Mouse (Mus musculus): Measurements from ENCODE around the gene Elp6. TPM values are rescaled to one million over a fixed set of nuclear protein-coding genes. Genes with fewer than 3 reads are reported as not detected.

Gene Elp6
- polyA plus RNA-seq, 1 experiment from 2014 or later, result 41.5 TPM

DNA sequence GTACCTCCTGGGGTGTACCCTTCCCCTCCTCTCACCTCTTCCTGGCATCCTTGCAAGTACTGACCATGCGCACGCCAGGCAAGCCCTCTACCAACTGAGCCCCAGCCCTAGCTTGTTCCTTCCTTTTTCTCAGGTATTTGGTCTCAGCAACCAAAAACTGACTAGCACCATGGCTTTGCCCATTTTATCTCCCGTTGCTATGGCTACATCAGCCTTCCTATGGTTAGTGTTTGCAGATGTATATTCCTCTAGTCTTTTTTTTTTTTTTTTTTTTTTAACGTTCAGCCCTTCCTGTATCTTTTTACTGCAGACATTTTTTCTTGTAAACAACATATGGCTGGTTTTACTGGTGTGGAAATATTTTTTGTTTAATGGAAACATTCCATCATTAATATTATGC, 31.5 kb upstream of the Elp6 start:
- Histone ChIP-seq H3K4me3 (ENCODE audit: low read depth, low read length) (no peak overlapping the region), H3K9me3 (ENCODE audit: control insufficient read depth, low read length) (no peaks in the 10 kb centered on the region), H3K27ac (replicated peaks; ENCODE audit: low read depth, low read length) (no peak overlapping the region), H3K4me1 (ENCODE audit: control insufficient read depth, insufficient read depth, low read length) (no peaks in the 10 kb centered on the region), H3K36me3 (ENCODE audit: control insufficient read depth, insufficient read depth, low read length) (no peaks in the 10 kb centered on the region), H3K27me3 (ENCODE audit: control insufficient read depth, insufficient read depth, low read length) (no peaks in the 10 kb centered on the region), H3K9ac (ENCODE audit: low read length) (no peak overlapping the region), H3K4me2 (ENCODE audit: low read depth, severe bottlenecking) (no peak overlapping the region)
- no peak for ATAC-seq (ENCODE audit: insufficient number of reproducible peaks, low FRiP score, low TSS enrichment, low read depth)
- DNase-seq (ENCODE audit: low spot score), result no peak
- 76% methylated on average over 4 of the region's 4 CpGs for WGBS

DNA sequence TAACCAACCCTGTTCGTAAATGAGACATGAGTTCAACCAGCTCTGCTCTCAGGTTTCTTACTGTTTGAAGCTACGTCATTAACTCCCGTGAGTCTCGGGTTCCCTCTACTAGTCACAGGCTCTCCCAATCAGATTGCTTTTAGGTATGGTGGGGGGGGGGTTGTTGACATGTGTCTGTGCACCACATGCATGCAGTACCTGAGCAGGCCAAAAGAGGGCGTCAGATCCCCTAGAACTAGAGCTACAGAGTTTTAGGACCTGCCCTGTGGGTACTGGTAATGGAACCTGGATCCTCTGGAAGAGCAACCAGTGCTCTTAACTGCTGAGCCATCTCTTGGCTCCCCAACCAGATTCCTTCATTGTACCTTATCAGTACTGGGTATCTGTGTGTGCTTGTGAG, 29.1 kb upstream of the Elp6 start:
- ATAC-seq (ENCODE audit: insufficient number of reproducible peaks, low FRiP score, low TSS enrichment, low read depth) (no peak), DNase-seq (ENCODE audit: low spot score) (no peak)
- Histone ChIP-seq H3K36me3 (ENCODE audit: control insufficient read depth, insufficient read depth, low read length) (no peaks in the 10 kb centered on the region), H3K4me3 (ENCODE audit: low read depth, low read length) (no peak overlapping the region), H3K27ac (replicated peaks; ENCODE audit: low read depth, low read length) (no peak overlapping the region), H3K9me3 (ENCODE audit: control insufficient read depth, low read length) (no peaks in the 10 kb centered on the region), H3K9ac (ENCODE audit: low read length) (no peak overlapping the region), H3K4me2 (ENCODE audit: low read depth, severe bottlenecking) (no peak overlapping the region), H3K27me3 (ENCODE audit: control insufficient read depth, insufficient read depth, low read length) (no peaks in the 10 kb centered on the region), H3K4me1 (ENCODE audit: control insufficient read depth, insufficient read depth, low read length) (no peaks in the 10 kb centered on the region)
- WGBS, result 44% methylated on average over 5 of the region's 5 CpGs

DNA sequence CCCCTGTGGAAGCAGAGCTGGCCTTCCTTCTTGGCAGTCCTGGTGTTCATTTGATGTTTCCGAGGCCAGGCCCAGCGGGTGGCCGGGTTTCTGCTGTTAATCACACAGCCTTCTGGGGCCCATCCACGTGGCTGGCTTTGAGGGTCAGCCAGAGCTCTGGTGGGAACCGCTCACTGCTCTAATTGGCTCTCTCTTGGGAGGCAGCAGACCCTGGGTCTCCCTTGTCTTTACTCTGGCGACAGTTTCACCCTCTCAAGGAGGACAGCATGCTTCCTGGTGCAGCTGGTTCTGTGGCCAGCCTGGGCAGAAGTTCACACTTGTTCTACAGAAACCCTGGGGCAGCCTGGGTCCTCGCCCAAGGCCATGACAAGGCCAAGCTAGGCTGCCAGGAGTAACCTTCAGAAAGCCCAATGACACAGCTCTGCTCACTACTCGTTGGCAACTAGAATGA, 27.5 kb upstream of the Elp6 start:
- H3K36me3 ChIP-seq (ENCODE audit: control insufficient read depth, insufficient read depth, low read length), result no peaks in the 10 kb centered on the region
- no peaks in the 10 kb centered on the region for H3K4me1 ChIP-seq (ENCODE audit: control insufficient read depth, insufficient read depth, low read length)
- DNase-seq (ENCODE audit: low spot score) (no peak), ATAC-seq (ENCODE audit: insufficient number of reproducible peaks, low FRiP score, low TSS enrichment, low read depth) (no peak)
- H3K27me3 ChIP-seq (ENCODE audit: control insufficient read depth, insufficient read depth, low read length), result no peaks in the 10 kb centered on the region
- H3K9ac ChIP-seq (ENCODE audit: low read length), result no peak overlapping the region; the same call in 1 of the 2 replicates
- 60% methylated on average over 8 of the region's 8 CpGs for WGBS
- no peaks in the 10 kb centered on the region for H3K9me3 ChIP-seq (ENCODE audit: control insufficient read depth, low read length)
- H3K4me2 ChIP-seq (ENCODE audit: low read depth, severe bottlenecking), result no peak overlapping the region
- H3K4me3 ChIP-seq (ENCODE audit: low read depth, low read length), result no peak overlapping the region
- no peak overlapping the region for H3K27ac ChIP-seq (replicated peaks; ENCODE audit: low read depth, low read length)

DNA sequence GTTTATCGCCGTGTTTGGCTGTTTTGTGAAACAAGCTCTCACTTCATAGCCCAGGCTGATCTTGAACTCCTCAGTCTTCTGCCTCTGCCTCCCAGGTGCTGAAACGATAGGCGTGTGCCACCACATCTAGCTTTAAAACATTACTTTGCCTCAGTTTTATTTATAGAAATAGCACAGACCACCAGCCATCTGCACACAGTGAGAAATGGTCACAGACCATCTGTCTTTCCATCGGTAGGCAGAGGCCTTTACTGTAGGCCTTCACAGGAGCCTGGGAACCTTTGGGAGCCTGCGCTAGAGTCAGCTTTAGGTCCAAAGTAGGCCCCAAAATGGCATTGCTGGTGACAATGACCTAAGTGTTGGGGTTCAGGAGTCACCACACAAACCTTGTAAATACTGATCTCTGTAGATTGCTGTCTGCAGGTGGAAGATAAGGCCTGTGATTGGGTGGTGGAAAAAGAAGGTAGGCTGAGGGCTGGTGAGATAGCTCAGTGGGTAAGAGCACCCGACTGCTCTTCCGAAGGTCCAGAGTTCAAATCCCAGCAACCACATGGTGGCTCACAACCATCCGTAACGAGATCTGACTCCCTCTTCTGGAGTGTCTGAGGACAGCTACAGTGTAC, 20.8 kb upstream of the Elp6 start:
- Histone ChIP-seq H3K27me3 (ENCODE audit: control insufficient read depth, insufficient read depth, low read length) (no peaks in the 10 kb centered on the region), H3K27ac (replicated peaks; ENCODE audit: low read depth, low read length) (no peak overlapping the region), H3K36me3 (ENCODE audit: control insufficient read depth, insufficient read depth, low read length) (no peaks in the 10 kb centered on the region), H3K9ac (ENCODE audit: low read length) (no peak overlapping the region), H3K4me3 (ENCODE audit: low read depth, low read length) (no peak overlapping the region), H3K9me3 (ENCODE audit: control insufficient read depth, low read length) (no peaks in the 10 kb centered on the region), H3K4me2 (ENCODE audit: low read depth, severe bottlenecking) (no peak overlapping the region), H3K4me1 (ENCODE audit: control insufficient read depth, insufficient read depth, low read length) (no peaks in the 10 kb centered on the region)
- no peak for DNase-seq (ENCODE audit: low spot score)
- WGBS, result 95% methylated on average over 8 of the region's 10 CpGs
- no peak for ATAC-seq (ENCODE audit: insufficient number of reproducible peaks, low FRiP score, low TSS enrichment, low read depth)

DNA sequence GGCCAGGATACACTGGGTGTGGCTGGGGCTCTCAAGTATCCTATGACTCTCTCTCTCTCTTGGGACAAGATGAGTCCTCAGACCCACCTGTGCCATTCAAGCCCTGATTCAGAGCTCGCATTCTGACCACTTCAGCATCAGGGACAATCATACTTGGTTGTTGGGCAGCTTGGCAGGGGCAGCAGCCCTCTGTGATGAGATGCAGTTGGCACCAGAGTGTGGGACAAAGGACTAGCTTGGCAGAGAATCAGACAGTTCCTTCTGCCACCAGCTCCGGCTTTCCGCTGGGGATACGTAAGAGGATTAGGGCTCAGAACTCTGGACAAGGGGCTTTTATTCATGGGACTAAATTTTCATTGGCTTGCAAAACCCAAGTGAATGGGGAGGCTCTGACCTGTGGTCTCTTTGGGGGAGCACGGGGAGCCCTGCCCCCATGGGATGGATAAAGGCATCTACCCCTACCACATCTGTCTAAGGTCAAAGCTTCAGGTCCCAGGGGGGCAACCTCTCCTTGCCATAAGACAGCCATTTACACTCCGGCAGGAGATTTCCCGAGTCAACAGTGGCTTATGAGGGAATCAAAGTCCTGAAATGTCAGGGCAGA, 17.6 kb upstream of the Elp6 start:
- ATAC-seq (ENCODE audit: insufficient number of reproducible peaks, low FRiP score, low TSS enrichment, low read depth), result no peak
- DNase-seq (ENCODE audit: low spot score), result no peak
- no peak overlapping the region for H3K4me3 ChIP-seq (ENCODE audit: low read depth, low read length)
- H3K4me1 ChIP-seq (ENCODE audit: control insufficient read depth, insufficient read depth, low read length), result no peaks in the 10 kb centered on the region
- H3K27ac ChIP-seq (replicated peaks; ENCODE audit: low read depth, low read length), result no peak overlapping the region
- H3K27me3 ChIP-seq (ENCODE audit: control insufficient read depth, insufficient read depth, low read length), result no peaks in the 10 kb centered on the region
- 82% methylated on average over 7 of the region's 7 CpGs for WGBS
- no peaks in the 10 kb centered on the region for H3K9me3 ChIP-seq (ENCODE audit: control insufficient read depth, low read length)
- H3K4me2 ChIP-seq (ENCODE audit: low read depth, severe bottlenecking), result no peak overlapping the region
- H3K36me3 ChIP-seq (ENCODE audit: control insufficient read depth, insufficient read depth, low read length), result no peaks in the 10 kb centered on the region
- H3K9ac ChIP-seq (ENCODE audit: low read length), result no peak overlapping the region

DNA sequence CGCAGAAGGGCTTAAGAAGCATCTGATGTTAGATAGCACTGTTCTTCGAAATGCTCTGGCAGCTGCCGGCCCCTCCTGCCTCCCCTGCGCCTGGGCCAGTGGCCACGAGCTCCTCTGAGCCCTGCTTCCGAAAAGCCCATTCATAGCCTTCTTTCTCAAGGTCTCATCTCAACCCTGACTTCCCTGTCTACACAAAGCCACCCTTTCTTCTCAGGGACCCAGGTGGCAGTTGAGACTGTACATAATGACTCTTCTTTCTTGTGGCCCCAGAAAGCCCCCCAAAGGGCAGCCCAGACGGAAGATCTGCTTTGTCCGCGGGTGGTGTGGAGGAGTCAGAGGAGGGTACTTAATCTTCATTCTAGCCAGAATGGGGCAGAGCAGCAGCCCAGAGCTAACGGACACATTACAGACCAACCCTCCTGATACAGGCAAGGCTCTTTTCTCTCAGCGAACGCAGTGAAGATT, 11.7 kb upstream of the Elp6 start:
- H3K4me1 ChIP-seq (ENCODE audit: control insufficient read depth, insufficient read depth, low read length), result no peaks in the 10 kb centered on the region
- ATAC-seq (ENCODE audit: insufficient number of reproducible peaks, low FRiP score, low TSS enrichment, low read depth) (no peak), DNase-seq (ENCODE audit: low spot score) (no peak)
- H3K9ac ChIP-seq (ENCODE audit: low read length), result no peak overlapping the region
- H3K4me3 ChIP-seq (ENCODE audit: low read depth, low read length), result no peak overlapping the region
- no peak overlapping the region for H3K27ac ChIP-seq (replicated peaks; ENCODE audit: low read depth, low read length)
- no peaks in the 10 kb centered on the region for H3K36me3 ChIP-seq (ENCODE audit: control insufficient read depth, insufficient read depth, low read length)
- no peaks in the 10 kb centered on the region for H3K27me3 ChIP-seq (ENCODE audit: control insufficient read depth, insufficient read depth, low read length)
- 77% methylated on average over 12 of the region's 12 CpGs for WGBS
- no peak overlapping the region for H3K4me2 ChIP-seq (ENCODE audit: low read depth, severe bottlenecking)
- H3K9me3 ChIP-seq (ENCODE audit: control insufficient read depth, low read length), result no peaks in the 10 kb centered on the region

DNA sequence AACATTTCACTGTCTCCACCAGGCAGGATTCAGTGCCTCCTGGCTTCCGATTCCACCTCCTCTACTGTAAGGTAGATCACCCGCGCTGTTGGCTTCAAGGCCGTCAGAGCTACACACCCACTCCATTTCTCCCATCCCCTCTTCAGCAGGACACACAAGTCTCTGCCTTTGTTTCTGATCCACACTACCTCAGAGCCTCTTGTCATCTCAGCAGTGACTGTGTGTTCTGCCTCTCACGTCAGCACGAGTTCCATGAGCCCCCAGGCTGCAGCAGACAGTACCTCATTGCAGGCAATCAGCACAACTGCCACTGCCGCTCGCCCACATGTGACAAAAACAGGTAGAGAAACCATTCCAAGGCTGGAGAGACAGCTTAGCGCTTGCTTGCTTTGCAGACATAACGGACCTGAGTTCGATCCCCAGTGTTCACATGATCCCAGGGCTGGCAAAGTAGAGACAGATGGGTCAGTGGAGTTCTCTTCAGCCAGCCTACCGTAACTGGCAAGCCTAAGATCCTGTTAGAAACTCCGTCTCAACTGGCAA, 11.0 kb upstream of the Elp6 start:
- no peaks in the 10 kb centered on the region for H3K27me3 ChIP-seq (ENCODE audit: control insufficient read depth, insufficient read depth, low read length)
- H3K9ac ChIP-seq (ENCODE audit: low read length), result no peak overlapping the region
- no peak overlapping the region for H3K4me3 ChIP-seq (ENCODE audit: low read depth, low read length)
- no peaks in the 10 kb centered on the region for H3K9me3 ChIP-seq (ENCODE audit: control insufficient read depth, low read length)
- no peaks in the 10 kb centered on the region for H3K36me3 ChIP-seq (ENCODE audit: control insufficient read depth, insufficient read depth, low read length)
- H3K4me2 ChIP-seq (ENCODE audit: low read depth, severe bottlenecking), result no peak overlapping the region
- 87% methylated on average over 13 of the region's 13 CpGs for WGBS
- no peak for DNase-seq (ENCODE audit: low spot score)
- no peak overlapping the region for H3K27ac ChIP-seq (replicated peaks; ENCODE audit: low read depth, low read length)
- H3K4me1 ChIP-seq (ENCODE audit: control insufficient read depth, insufficient read depth, low read length), result no peaks in the 10 kb centered on the region
- ATAC-seq (ENCODE audit: insufficient number of reproducible peaks, low FRiP score, low TSS enrichment, low read depth), result no peak

DNA sequence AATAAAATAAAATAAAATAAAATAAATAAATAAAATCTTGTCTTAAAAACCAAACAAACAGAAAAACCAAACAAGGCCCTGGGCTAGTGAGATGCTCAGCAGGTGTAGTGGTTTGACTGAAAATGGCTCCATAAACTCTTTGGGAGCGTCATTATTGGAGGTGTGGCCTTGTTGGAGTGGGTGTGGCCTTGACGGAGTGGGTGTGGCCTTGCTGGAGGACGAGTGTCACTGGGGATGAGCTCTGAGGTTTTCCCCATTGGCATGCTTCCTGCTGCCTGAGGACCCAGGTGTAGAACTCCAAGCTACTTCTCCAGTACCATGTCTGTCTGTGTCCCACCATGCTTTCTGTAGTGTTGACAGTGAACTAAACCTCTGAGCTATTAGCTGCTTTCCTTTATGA, 10.2 kb upstream of the Elp6 start:
- no peak for DNase-seq (ENCODE audit: low spot score)
- Histone ChIP-seq H3K9ac (ENCODE audit: low read length) (no peak overlapping the region), H3K36me3 (ENCODE audit: control insufficient read depth, insufficient read depth, low read length) (no peaks in the 10 kb centered on the region), H3K9me3 (ENCODE audit: control insufficient read depth, low read length) (no peaks in the 10 kb centered on the region), H3K4me2 (ENCODE audit: low read depth, severe bottlenecking) (no peak overlapping the region), H3K4me3 (ENCODE audit: low read depth, low read length) (no peak overlapping the region), H3K27me3 (ENCODE audit: control insufficient read depth, insufficient read depth, low read length) (no peaks in the 10 kb centered on the region), H3K4me1 (ENCODE audit: control insufficient read depth, insufficient read depth, low read length) (no peaks in the 10 kb centered on the region), H3K27ac (replicated peaks; ENCODE audit: low read depth, low read length) (no peak overlapping the region)
- 41% methylated on average over 3 of the region's 3 CpGs for WGBS
- no peak for ATAC-seq (ENCODE audit: insufficient number of reproducible peaks, low FRiP score, low TSS enrichment, low read depth)

Measured in limb, embryonic 11.5 days (tissue).